Mouse (Mus musculus) spleen, adult 2 months (tissue): ENCODE data around the gene Dytn.

Experiments used
- CTCF ChIP-seq: fragments of 200-500 bp; IDR thresholded peaks from 2 replicates; pipeline ENCODE4 v1.5.1; 2011; ENCODE audit warnings: mild to moderate bottlenecking, inconsistent platforms; ENCODE audit not compliant: insufficient read depth, insufficient read length, insufficient replicate concordance; ENCODE audit errors: extremely low read depth
- POLR2A ChIP-seq: fragments of 200-500 bp; IDR thresholded peaks from 2 replicates; pipeline ENCODE4 v1.6.1; 2011; ENCODE audit warnings: low read depth, low read length, inconsistent platforms

GRCm38 (mm10) chr1:63586869-63587268 is 99.9 kb downstream of the Dytn start:
- TF ChIP-seq POLR2A, result no peak
- TF ChIP-seq CTCF, result no peak
